Mouse (Mus musculus): ENCODE measurements around the gene Islr2. TPM values are rescaled to one million over a fixed set of nuclear protein-coding genes. Genes with fewer than 3 reads are reported as not detected.

Islr2 gene
- total RNA-seq, 4 experiments from 2014 or later, result 0.53 to 2.5 (median 0.73) TPM

DNA sequence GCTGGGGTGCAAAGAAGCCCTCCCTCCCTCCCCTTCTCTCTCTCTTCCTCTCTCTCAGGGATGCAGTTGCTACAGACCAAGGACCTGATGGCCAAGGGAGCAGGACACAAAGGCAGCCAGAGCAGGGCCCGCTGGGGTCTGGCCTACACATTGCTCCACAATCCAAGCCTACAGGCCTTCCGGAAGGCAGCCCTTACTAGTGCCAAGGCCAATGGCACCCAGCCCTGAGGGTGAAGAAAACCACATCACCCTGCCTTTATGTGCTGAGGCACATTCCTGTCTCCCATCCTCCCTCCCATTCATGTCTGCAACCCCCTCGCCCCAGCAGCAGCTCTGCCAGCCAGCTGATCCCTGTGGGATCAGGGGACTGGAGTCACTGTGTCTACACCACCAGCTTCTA, 51.0 kb downstream of the Islr2 start:
- no peak for DNase-seq (ENCODE audit: low spot score)

DNA sequence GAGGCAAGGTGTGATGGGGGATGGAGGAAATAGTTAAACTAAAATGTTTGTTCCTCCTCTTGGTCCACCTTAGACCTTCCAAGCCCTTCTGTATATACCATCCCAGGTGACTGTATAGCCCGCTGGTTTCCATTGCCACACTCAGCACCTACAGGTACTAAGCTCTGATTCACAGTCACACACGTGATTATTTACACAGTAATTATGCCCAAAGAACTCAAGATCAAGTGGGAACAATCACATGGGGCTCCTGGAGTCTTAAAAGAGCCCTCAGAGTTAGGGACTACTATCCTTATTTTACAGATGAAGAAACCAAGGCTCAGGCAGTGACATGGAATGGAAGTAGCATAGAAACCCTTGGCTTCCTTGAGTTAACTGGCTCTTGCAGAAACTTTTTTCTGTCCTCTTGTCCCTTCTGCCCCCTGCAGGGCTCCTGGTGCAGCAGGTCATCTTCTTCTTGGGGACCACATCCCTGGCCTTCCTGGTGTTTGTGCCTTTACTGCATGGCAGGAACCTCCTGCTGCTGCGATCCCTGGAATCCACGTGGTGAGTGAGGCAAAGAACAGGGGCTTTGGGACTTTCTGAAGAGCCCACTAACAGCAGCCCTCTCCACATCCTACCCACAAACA, 53.3 kb downstream of the Islr2 start:
- no peak for DNase-seq (ENCODE audit: low spot score)

DNA sequence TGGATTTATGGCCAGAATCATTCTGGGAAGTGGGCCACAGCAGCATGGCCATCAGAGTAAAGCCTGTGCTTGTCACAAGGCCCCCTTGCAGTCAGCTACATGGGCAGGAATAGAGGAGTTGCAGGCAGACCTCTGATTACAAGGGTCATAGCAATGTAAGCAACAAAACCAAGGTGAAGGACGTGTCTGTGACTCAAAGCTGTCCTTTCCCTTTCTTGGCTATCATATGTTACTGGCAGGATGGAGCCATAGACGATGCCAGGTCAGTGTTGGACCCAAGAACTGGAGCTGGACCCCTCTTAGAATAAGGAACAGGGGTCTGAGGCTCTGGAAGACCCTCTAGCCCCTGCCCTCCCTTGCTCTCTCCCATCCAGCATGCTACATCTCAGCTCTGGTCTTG, 55.3 kb downstream of the Islr2 start:
- no peak for DNase-seq (ENCODE audit: low spot score)

Small RNAs within 50 kb of the gene (microRNA-seq; reads per million reads assigned to microRNA genes)
- gene Mir6385, result not detected

Other genes with a start within 250 kb of the Islr2 start
- under 1 TPM in 1 of 4 experiments, not detected in 3; 0.27 TPM for gene Cyp11a1, start 197.9 kb downstream of the Islr2 start, total RNA-seq (2022)
- gene Stra6, start 140.5 kb downstream of the Islr2 start, total RNA-seq (2022), result 1 to 10 TPM in 1 of 4 experiments, under 1 TPM in 3; 0.50 to 1.5 (median 0.67) TPM
- gene Ccdc33, start 85.5 kb downstream of the Islr2 start, total RNA-seq (2022), result under 1 TPM in 3 of 4 experiments, not detected in 1; 0.26 to 0.44 (median 0.30) TPM
- 10 to 100 TPM; 18.0 to 21.1 (median 19.4) TPM for gene Islr, start within 50 bp of the Islr2 start, total RNA-seq (2022)
- 1 to 10 TPM; 7.0 to 9.1 (median 8.0) TPM for gene Pml, start 45.5 kb upstream of the Islr2 start, total RNA-seq (2022)
- 10 to 100 TPM in 3 of 4 experiments, 1 to 10 TPM in 1; 9.5 to 13.4 (median 11.7) TPM for gene Stoml1, start 48.8 kb upstream of the Islr2 start, total RNA-seq (2022)
- gene Loxl1, start 108.9 kb upstream of the Islr2 start, total RNA-seq (2022), result 10 to 100 TPM; 14.3 to 19.3 (median 16.6) TPM
- gene Tbc1d21, start 166.1 kb upstream of the Islr2 start, total RNA-seq (2022), result not detected

Data from heart, adult 8-10 months (tissue).